Mouse (Mus musculus): ENCODE measurements at regions not wholly inside any gene's neighbourhood (a gene's known extent, or its start where the extent isn't known, plus 50 kb on each side); places are given as distances from the start of the nearest gene placed in this dataset.

- no peak for TF ChIP-seq CTCF (conservative IDR thresholded peaks at IDR 0.05; ENCODE audit: insufficient read depth, insufficient read length, low read depth, low read length)
- no peak for TF ChIP-seq POLR2A (IDR thresholded peaks at IDR 0.05; ENCODE audit: low read depth, low read length)
These were observed 477.7 kb upstream of the Tenm3 start for GRCm38 (mm10) chr8:49321404-49321803.

All from kidney, adult 2 months (tissue).